Mouse (Mus musculus) spleen, adult 2 months (tissue): ENCODE data around the gene Atp2c2.

ENCODE experiments used
- CTCF ChIP-seq: fragments of 200-500 bp; IDR thresholded peaks from 2 replicates; pipeline ENCODE4 v1.5.1; 2011; ENCODE audit warnings: mild to moderate bottlenecking, inconsistent platforms; ENCODE audit not compliant: insufficient read depth, insufficient read length, insufficient replicate concordance; ENCODE audit errors: extremely low read depth
- POLR2A ChIP-seq: fragments of 200-500 bp; IDR thresholded peaks from 2 replicates; pipeline ENCODE4 v1.6.1; 2011; ENCODE audit warnings: low read depth, low read length, inconsistent platforms

DNA sequence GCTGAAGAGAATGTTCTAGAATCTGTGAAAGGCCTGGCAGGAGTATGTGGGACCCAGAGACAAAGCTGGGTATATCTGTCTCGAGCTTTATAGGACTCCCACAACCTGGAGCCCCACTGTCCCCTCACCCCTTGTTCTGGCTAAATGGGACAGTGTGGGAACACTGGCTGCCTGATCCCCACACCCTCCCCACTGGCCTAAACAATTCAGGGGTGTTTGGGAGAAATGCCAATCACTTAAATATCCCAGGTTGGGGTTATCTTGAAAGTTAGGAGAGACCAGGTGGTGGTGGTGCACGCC, 99.1 kb downstream of the Atp2c2 start:
- TF ChIP-seq CTCF (no peak), POLR2A (no peak)
